Mouse (Mus musculus) layer of hippocampus, adult 11-12 months (tissue): ENCODE results near the gene Osbpl9.
A peak's percentile ranks its signal among the peaks of the same experiment; 100 is the strongest.

ENCODE experiments used
- DNase-seq: peaks from one replicate; pipeline ENCODE4 v3.0.0; 2022; ENCODE audit warnings: low spot score

The Osbpl9 gene

GRCm38 (mm10) chr4:109042739-109043138 lies 159.3 kb downstream of the Osbpl9 start:
- no peak for DNase-seq

- peak; percentile 44 for DNase-seq
These were observed 165.7 kb downstream of the Osbpl9 start for GRCm38 (mm10) chr4:109036327-109036726.

- no peak for DNase-seq
These were observed 171.8 kb downstream of the Osbpl9 start for GRCm38 (mm10) chr4:109030266-109030665.

GRCm38 (mm10) chr4:109029857-109030256 lies 172.2 kb downstream of the Osbpl9 start:
- DNase-seq = no peak

GRCm38 (mm10) chr4:109026543-109026942 lies 175.5 kb downstream of the Osbpl9 start:
- no peak for DNase-seq

GRCm38 (mm10) chr4:109025061-109025460 lies 177.0 kb downstream of the Osbpl9 start:
- no peak for DNase-seq

GRCm38 (mm10) chr4:109021976-109022375 lies 180.1 kb downstream of the Osbpl9 start:
- DNase-seq = no peak

- DNase-seq = no peak
These were observed 182.8 kb downstream of the Osbpl9 start for GRCm38 (mm10) chr4:109019301-109019700.

- no peak for DNase-seq
These were observed 184.6 kb downstream of the Osbpl9 start for GRCm38 (mm10) chr4:109017441-109017840.

GRCm38 (mm10) chr4:109014091-109014490 lies 188.0 kb downstream of the Osbpl9 start:
- no peak for DNase-seq
